Mouse (Mus musculus) lung, postnatal 0 days (tissue): ENCODE results near the gene Fahd2a. TPM values are rescaled to one million over a fixed set of nuclear protein-coding genes. Genes with fewer than 3 reads are reported as not detected.

Source experiments
- ATAC-seq: fragments of 200-750 bp; cut with Nextera tagmentation; 2 replicates; pipeline ENCODE4 v1.8.0; 2017; ENCODE audit warnings: moderate library complexity
- DNase-seq: peaks from one replicate; pipeline ENCODE4 v3.0.0-alpha.2; 2016; ENCODE audit warnings: low spot score
- H3K27ac ChIP-seq: fragments of 300-500 bp; sonication (generic); 2 replicates; pipeline ENCODE4 v1.5.1; 2014; ENCODE audit warnings: antibody characterized with exemption, mild to moderate bottlenecking, low read length, mixed read lengths
- H3K27me3 ChIP-seq: fragments of 300-500 bp; sonication (generic); replicated peaks from 2 replicates; pipeline ENCODE4 v1.6.1; 2014; ENCODE audit warnings: low read length, mixed read lengths; ENCODE audit not compliant: insufficient read depth
- H3K36me3 ChIP-seq: fragments of 300-500 bp; sonication (generic); 2 replicates; pipeline ENCODE4 v1.6.1; 2014; ENCODE audit warnings: low read length, mixed read lengths; ENCODE audit not compliant: insufficient read depth
- H3K4me1 ChIP-seq: fragments of 300-500 bp; sonication (generic); 2 replicates; pipeline ENCODE4 v1.6.1; 2014; ENCODE audit warnings: antibody characterized with exemption, low read depth, low read length, mixed read lengths; ENCODE audit not compliant: insufficient read depth
- H3K4me2 ChIP-seq: fragments of 300-500 bp; sonication (generic); replicated peaks from 2 replicates; pipeline ENCODE4 v1.6.1; 2014; ENCODE audit warnings: low read depth, mild to moderate bottlenecking, low read length, moderate library complexity, mixed read lengths
- H3K4me3 ChIP-seq: fragments of 300-500 bp; sonication (generic); 2 replicates; pipeline ENCODE4 v1.5.1; 2014; ENCODE audit warnings: low read depth, low read length
- H3K9ac ChIP-seq: fragments of 300-500 bp; sonication (generic); replicated peaks from 2 replicates; pipeline ENCODE4 v1.6.1; 2014; ENCODE audit warnings: low read depth, mild to moderate bottlenecking
- H3K9me3 ChIP-seq: fragments of 300-500 bp; sonication (generic); 2 replicates; pipeline ENCODE4 v1.6.1; 2016; ENCODE audit warnings: low read length, mixed read lengths
- CTCF ChIP-seq: IDR thresholded peaks from 2 replicates; pipeline ENCODE4 v1.5.1; 2016; ENCODE audit warnings: antibody characterized with exemption, mild to moderate bottlenecking
- EP300 ChIP-seq: IDR thresholded peaks from 2 replicates; pipeline ENCODE4 v1.6.1; 2016; ENCODE audit warnings: antibody characterized with exemption, mild to moderate bottlenecking, control low read depth
- WGBS: fragments of 180-500 bp; shearing (Covaris S2); extraction: QIAGEN DNeasy Blood & Tissue Kit; methylation state at CpG from one replicate; pipeline ENCODE4 v1.1.7; 2014; 5-methylcytosine and 5-hydroxymethylcytosine counted together
- polyA plus RNA-seq: library from polyadenylated mRNA; unstranded; fragments of >200 nt; fragmentation: Nextera tagmentation; extraction: Ambion mirVana; gene quantifications from 2 replicates; pipeline ENCODE4 v1.2.1, GENCODE M21; 2015

The Fahd2a gene
- polyA plus RNA-seq, 1 experiment from 2014 or later = 17.0 TPM

DNA sequence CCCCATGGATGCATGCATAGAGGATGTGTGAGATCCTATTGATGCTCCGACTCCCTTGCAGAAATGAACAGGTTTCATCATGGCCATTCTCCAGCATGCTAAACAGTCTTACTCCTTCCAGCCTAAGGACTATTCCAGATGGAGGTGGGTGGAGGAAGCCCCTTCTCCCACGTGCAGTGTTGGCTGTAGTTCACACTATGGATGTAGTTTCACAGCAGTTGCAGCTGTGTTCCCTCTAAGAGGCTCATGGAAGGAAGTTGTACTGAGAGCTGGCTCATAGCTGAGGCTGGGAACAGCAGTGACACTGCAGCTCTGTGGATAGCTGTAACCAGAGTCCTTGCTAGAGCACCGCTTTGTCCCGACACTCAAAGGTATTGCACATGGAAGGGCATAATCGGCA, 6.7 kb downstream of the Fahd2a start:
- Histone ChIP-seq H3K4me3 (no peak overlapping the region), H3K4me1 (no peaks in the 10 kb centered on the region), H3K9ac (no peak overlapping the region), H3K27ac (no peak overlapping the region), H3K36me3 (no peaks in the 10 kb centered on the region), H3K9me3 (no peaks in the 10 kb centered on the region), H3K4me2 (no peak overlapping the region), H3K27me3 (no peaks in the 10 kb centered on the region)
- WGBS = 84% methylated on average over 5 of the region's 5 CpGs
- no peak for ATAC-seq
- TF ChIP-seq CTCF = no peak
- no peak for TF ChIP-seq EP300
- no peak for DNase-seq

DNA sequence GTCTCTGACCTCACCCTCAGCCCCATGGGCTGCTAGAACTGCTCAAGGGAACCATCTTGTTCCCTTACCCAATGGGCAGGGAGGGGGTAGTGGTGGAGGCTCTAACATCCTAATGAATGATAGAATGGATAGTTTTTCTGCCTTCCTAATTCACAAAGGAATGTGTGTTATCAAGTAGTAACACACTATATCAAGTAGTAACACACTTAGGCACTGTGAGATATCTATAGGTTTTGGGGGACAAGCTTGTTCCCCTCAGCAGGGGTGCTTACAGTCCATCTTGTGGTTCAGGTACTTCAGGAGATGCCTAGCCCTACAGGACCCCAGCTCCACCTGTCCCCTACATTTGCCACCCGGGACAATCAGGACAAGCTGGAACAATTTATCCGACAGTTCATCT, 8.8 kb downstream of the Fahd2a start:
- TF ChIP-seq EP300 (no peak), CTCF (no peak)
- Histone ChIP-seq H3K9me3 (no peaks in the 10 kb centered on the region), H3K4me3 (no peak overlapping the region), H3K4me2 (no peak overlapping the region), H3K9ac (no peak overlapping the region), H3K27ac (no peak overlapping the region), H3K27me3 (no peaks in the 10 kb centered on the region), H3K4me1 (no peaks in the 10 kb centered on the region), H3K36me3 (no peaks in the 10 kb centered on the region)
- 98% methylated on average over 2 of the region's 2 CpGs for WGBS
- DNase-seq (no peak), ATAC-seq (no peak)

DNA sequence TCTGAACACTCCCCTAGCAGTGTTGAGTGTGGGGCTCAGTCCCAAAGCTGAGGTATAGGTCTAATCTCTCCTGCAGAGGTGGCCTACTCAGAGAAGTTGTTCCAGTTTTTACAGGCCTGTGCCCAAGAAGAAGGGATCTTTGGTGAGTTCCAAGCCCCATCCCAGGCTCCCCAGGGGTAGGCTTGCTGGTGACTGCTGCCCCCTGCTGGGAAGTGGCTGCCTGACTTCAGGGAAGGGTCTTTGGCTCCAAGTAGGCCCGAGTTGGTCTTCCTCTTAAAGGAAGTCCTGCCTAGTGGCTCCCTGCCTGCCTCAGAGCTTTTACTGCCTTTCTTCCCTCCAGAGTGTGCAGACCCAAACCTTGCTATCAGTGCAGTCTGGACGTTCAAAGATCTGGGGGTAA, 9.2 kb downstream of the Fahd2a start:
- H3K9ac ChIP-seq = no peak overlapping the region
- ATAC-seq = no peak
- WGBS = 13% methylated on average over 2 of the region's 2 CpGs
- no peak for DNase-seq
- no peaks in the 10 kb centered on the region for H3K9me3 ChIP-seq
- no peak overlapping the region for H3K27ac ChIP-seq
- H3K36me3 ChIP-seq = no peaks in the 10 kb centered on the region
- H3K4me3 ChIP-seq = no peak overlapping the region
- H3K4me2 ChIP-seq = no peak overlapping the region
- H3K4me1 ChIP-seq = no peaks in the 10 kb centered on the region
- TF ChIP-seq EP300 = no peak
- TF ChIP-seq CTCF = peak; percentile 65
- H3K27me3 ChIP-seq = no peaks in the 10 kb centered on the region

DNA sequence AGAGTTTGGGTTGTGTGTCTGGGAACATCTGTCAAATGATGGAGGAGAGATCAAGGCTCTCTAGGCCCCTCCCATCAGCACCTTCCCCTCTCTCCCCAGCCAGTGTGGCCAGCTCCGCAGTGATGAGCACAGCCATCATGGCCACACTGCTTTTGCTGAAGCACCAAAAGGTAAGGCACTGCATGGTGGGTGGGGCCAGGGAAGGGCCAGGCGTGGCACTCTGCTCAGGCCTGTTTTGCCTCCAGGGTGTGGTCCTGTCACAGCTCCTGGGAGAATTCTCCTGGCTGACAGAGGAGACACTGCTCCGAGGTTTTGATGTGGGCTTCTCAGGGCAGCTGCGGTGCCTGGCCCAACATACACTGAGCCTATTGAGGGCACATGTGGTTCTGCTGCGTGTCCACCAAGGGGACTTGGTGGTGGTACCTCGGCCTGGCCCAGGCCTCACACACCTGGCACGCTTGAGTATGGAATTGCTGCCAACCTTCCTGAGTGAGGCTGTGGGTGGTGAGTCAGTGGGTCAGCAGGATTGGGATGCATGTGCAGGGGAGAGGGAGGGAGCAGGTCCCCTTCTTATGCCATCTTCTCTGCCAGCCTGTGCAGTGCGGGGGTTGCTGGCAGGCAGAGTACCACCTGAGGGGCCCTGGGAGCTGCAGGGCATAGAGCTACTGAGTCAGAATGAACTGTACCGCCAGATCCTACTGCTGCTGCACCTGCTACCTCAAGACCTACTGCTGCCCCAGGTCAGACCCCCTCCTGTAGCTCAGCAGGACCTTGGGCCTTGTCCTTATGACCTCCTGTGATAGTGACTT, 10.7 kb downstream of the Fahd2a start:
- ATAC-seq (no peak), DNase-seq (no peak)
- H3K4me3 ChIP-seq = no peak overlapping the region
- TF ChIP-seq EP300 (no peak), CTCF (no peak)
- no peak overlapping the region for H3K27ac ChIP-seq
- WGBS = 77% methylated on average over 9 of the region's 9 CpGs
- H3K9ac ChIP-seq = no peak overlapping the region
- no peaks in the 10 kb centered on the region for H3K27me3 ChIP-seq
- H3K9me3 ChIP-seq = no peaks in the 10 kb centered on the region
- no peaks in the 10 kb centered on the region for H3K36me3 ChIP-seq
- H3K4me2 ChIP-seq = no peak overlapping the region
- H3K4me1 ChIP-seq = no peaks in the 10 kb centered on the region

DNA sequence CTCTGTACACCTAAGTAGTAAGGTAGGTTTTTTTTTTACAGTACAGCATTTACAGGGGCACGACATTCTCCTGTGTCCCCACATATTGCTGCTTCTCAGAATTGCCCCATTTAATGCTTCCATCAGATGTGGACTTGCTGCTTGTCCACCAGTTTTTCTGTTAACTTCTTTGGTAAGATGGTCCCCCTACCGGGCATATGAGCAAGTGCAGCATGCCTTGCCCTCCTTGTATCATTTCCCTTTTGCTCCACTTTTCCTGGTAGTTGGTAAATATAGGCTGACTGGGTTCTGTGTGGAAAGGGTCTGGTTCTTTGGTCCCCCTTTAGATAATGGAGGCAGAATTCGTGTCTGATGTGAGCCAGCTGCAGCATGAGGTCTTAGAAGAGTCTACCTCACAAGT, 14.1 kb downstream of the Fahd2a start:
- peak; percentile 83 for TF ChIP-seq CTCF
- TF ChIP-seq EP300 = no peak
- Histone ChIP-seq H3K36me3 (no peaks in the 10 kb centered on the region), H3K9me3 (no peaks in the 10 kb centered on the region), H3K4me3 (no peak overlapping the region), H3K4me1 (no peaks in the 10 kb centered on the region), H3K4me2 (no peak overlapping the region), H3K9ac (no peak overlapping the region), H3K27ac (no peak overlapping the region), H3K27me3 (no peaks in the 10 kb centered on the region)
- ATAC-seq (no peak), DNase-seq (peak; percentile 78)
- 9% methylated on average over 3 of the region's 3 CpGs for WGBS

DNA sequence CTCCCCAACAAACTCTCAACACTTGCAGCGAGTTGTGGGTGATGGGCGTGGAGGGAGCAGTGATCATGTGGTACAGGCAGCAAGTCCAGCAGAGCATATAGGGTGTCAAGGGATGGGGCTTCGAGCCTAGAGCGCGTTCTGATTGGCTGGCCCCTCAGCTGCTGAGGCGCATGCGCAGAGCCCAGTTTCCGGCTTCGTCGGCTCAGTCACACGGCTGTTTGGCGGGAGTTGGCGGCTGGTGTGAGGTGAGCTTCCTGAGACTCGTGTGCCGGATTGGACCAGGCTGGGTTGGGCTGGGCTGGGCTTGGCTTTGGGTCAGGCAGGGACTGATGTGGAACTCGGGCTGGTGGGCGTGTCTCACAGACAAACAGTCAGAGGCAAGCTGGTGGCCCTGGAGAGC, 19.4 kb downstream of the Fahd2a start, which contains the start of gene Gpat2:
TSS of gene Gpat2 (plus strand) at position 223 of the 400 bp plus-strand sequence.
- TF ChIP-seq CTCF (no peak), EP300 (no peak)
- H3K9ac ChIP-seq = no peak within 1 kb of the TSS
- H3K36me3 ChIP-seq = no peaks in the 10 kb centered on the region
- no peaks in the 10 kb centered on the region for H3K4me1 ChIP-seq
- no peak within 1 kb of the TSS for H3K4me2 ChIP-seq
- ATAC-seq (no peak), DNase-seq (no peak)
- no peaks in the 10 kb centered on the region for H3K27me3 ChIP-seq
- no peak within 1 kb of the TSS for H3K27ac ChIP-seq
- no peaks in the 10 kb centered on the region for H3K9me3 ChIP-seq
- whole genome bisulfite sequencing = 83% methylated on average over 17 of the region's 17 CpGs
- H3K4me3 ChIP-seq = no peak within 1 kb of the TSS
